Comparison of ENCODE assay signal across 9 mouse cellular contexts in genomic region chr8:87833841-87834620, GRCm38 (mm10).
DNase-seq lines count a peak whose midpoint lies in the region; ATAC-seq lines count a peak whose summit lies in the region.
"Had no signal": no experiment of that assay in that cellular context is flagged by ENCODE, and none has a peak within 500 bp of the region (broad histone marks: within the 10 kb centered on the region; RNA-seq: fewer than 3 reads in every experiment).

No protein-coding gene starts in this region.

- no peaks in the 10 kb centered on the region for H3K9me3 ChIP-seq in heart, embryonic 11.5 days (replicated peaks; ENCODE audit: control insufficient read depth, low read length)
- no peaks in the 10 kb centered on the region for H3K9me3 ChIP-seq in stomach, embryonic 15.5 days

- H3K36me3 ChIP-seq in heart, embryonic 11.5 days (ENCODE audit: control insufficient read depth, insufficient read depth, low read length): no peaks in the 10 kb centered on the region
- no peaks in the 10 kb centered on the region for H3K36me3 ChIP-seq in stomach, embryonic 15.5 days

- H3K4me3 ChIP-seq in heart, embryonic 11.5 days (ENCODE audit: low read depth, low read length): no peak overlapping the region
- H3K4me3 ChIP-seq in stomach, embryonic 15.5 days (replicated peaks): no peak overlapping the region

- DNase-seq in heart, postnatal 25 days (ENCODE audit: low spot score): no peak
- peak; percentile 35 to 53 for DNase-seq in heart, postnatal 10 days
- DNase-seq in lung, postnatal 14 days: peak; percentile 48
- DNase-seq in urinary bladder, postnatal 25 days (ENCODE audit: low spot score): no peak
- DNase-seq in spleen, adult 18-20 months: no peak

- no peak for ATAC-seq in heart, embryonic 11.5 days (replicated peaks; ENCODE audit: insufficient number of reproducible peaks, low FRiP score, low TSS enrichment)
- no peak for ATAC-seq in stomach, embryonic 15.5 days (ENCODE audit: insufficient read depth, low FRiP score, low read depth)
- no peak for ATAC-seq in frontal cortex, adult (ENCODE audit: low TSS enrichment)

- H3K27me3 ChIP-seq in heart, embryonic 11.5 days (ENCODE audit: control insufficient read depth, insufficient read depth, low read length): 0 out of 2 replicates have a peak, but pooled peaks cover 5% of the 10 kb centered on the region
- no peaks in the 10 kb centered on the region for H3K27me3 ChIP-seq in stomach, embryonic 15.5 days (replicated peaks)
- H3K27me3 ChIP-seq: CH12.LX had no signal

- peak overlapping the region; percentile 19 for H3K4me2 ChIP-seq in heart, embryonic 11.5 days
- no peak overlapping the region for H3K4me2 ChIP-seq in stomach, embryonic 15.5 days

- intact Hi-C loops in heart, postnatal 25 days (cut with DNase I): no loop called here
- intact Hi-C loops in heart, postnatal 10 days (cut with DNase I): no loop called here

- H3K4me1 ChIP-seq in heart, embryonic 11.5 days (ENCODE audit: control insufficient read depth, insufficient read depth, low read length): peaks cover 65% of the 10 kb centered on the region
- H3K4me1 ChIP-seq in stomach, embryonic 15.5 days: peaks cover 48% of the 10 kb centered on the region

- 39% methylated on average over 12 of the region's 12 CpGs for WGBS in heart, embryonic 11.5 days (ENCODE audit: insufficient replicate concordance)
- WGBS in stomach, embryonic 15.5 days: 48% methylated on average over 12 of the region's 12 CpGs

- H3K9ac ChIP-seq in heart, embryonic 11.5 days (ENCODE audit: low read depth, low read length): no peak overlapping the region
- H3K9ac ChIP-seq in stomach, embryonic 15.5 days: no peak overlapping the region

- peak overlapping the region; percentile 22; the same call in 1 of the 2 replicates for H3K27ac ChIP-seq in heart, embryonic 11.5 days (ENCODE audit: low read depth, low read length)
- H3K27ac ChIP-seq in stomach, embryonic 15.5 days: 0 out of 2 replicates have a peak overlapping the region, but pooled peaks have one; percentile 28

Comparison
In these comparisons a context has a peak if more than half of its experiments do, and no peak if none do; other contexts are left out.
1. DNase-seq: peak in heart, postnatal 10 days (2 of 2) and lung, postnatal 14 days (single experiment); none in heart, postnatal 25 days (single experiment), urinary bladder, postnatal 25 days (single experiment) and spleen, adult 18-20 months (0 of 2).